Comparison of ENCODE assay signal across 7 mouse cellular contexts in the genomic region with DNA sequence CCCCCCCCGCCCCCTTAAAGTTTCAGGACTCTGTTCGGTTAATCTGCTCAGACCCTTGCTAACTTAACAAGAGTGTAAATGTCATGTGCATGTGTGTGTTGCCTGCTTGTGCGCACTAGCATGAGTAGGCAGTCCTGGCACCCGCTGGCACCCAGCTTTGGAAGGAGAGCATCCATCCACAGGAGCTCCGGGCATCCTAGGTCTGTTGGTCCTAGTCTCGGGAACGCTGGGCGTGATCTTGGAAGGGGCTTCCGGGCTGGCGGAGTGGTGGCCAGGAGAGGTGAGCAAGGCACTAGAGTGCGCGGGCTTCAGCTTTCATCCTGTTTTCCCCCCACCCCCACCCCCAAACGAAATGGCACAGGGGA. TPM values are rescaled to one million over a fixed set of nuclear protein-coding genes. Genes with fewer than 3 reads are reported as not detected.
DNase-seq lines count a peak whose midpoint lies in the region; ATAC-seq and TF ChIP-seq lines count a peak whose summit lies in the region.

A gene (plus strand): TSS at position 144 of the 365 bp plus-strand sequence.

- peaks cover 42% of the 10 kb centered on the region for H3K4me1 ChIP-seq in G1E (ENCODE audit: insufficient read depth, low read depth, low read length)
- peaks cover 13% of the 10 kb centered on the region for H3K4me1 ChIP-seq in embryonic facial prominence, embryonic 14.5 days (ENCODE audit: control insufficient read depth, insufficient read depth, low read length)
- peaks cover 25% of the 10 kb centered on the region for H3K4me1 ChIP-seq in hindbrain, embryonic 12.5 days
- H3K4me1 ChIP-seq in lung, postnatal 0 days (ENCODE audit: insufficient read depth, low read depth, low read length), result no peaks in the 10 kb centered on the region

- H3K27me3 ChIP-seq in G1E (ENCODE audit: insufficient read depth, low read length), result no peaks in the 10 kb centered on the region
- H3K27me3 ChIP-seq in embryonic facial prominence, embryonic 14.5 days (replicated peaks; ENCODE audit: control insufficient read depth, insufficient read depth, low read length), result no peaks in the 10 kb centered on the region
- no peaks in the 10 kb centered on the region for H3K27me3 ChIP-seq in hindbrain, embryonic 12.5 days
- H3K27me3 ChIP-seq in lung, postnatal 0 days (replicated peaks; ENCODE audit: insufficient read depth, low read length), result no peaks in the 10 kb centered on the region

- peak within 1 kb of the TSS; percentile 75 for H3K4me3 ChIP-seq in G1E (ENCODE audit: low read depth, low read length)
- H3K4me3 ChIP-seq in embryonic facial prominence, embryonic 14.5 days (ENCODE audit: low read depth, low read length), result peak within 1 kb of the TSS; percentile 64
- H3K4me3 ChIP-seq in hindbrain, embryonic 12.5 days, result peak within 1 kb of the TSS; percentile 64
- H3K4me3 ChIP-seq in lung, postnatal 0 days (ENCODE audit: low read depth, low read length), result peak within 1 kb of the TSS; percentile 47

- peaks cover 3% of the 10 kb centered on the region for H3K36me3 ChIP-seq in G1E (replicated peaks)
- H3K36me3 ChIP-seq in embryonic facial prominence, embryonic 14.5 days (ENCODE audit: control insufficient read depth, insufficient read depth, low read length), result no peaks in the 10 kb centered on the region
- no peaks in the 10 kb centered on the region for H3K36me3 ChIP-seq in hindbrain, embryonic 12.5 days
- H3K36me3 ChIP-seq in lung, postnatal 0 days (ENCODE audit: insufficient read depth, low read length), result no peaks in the 10 kb centered on the region

- peak; percentile 49 for DNase-seq in G1E (ENCODE audit: low spot score)
- peak; percentile 58 for DNase-seq in adrenal gland, postnatal 10 days
- peak; percentile 60 for DNase-seq in embryonic facial prominence, embryonic 14.5 days (ENCODE audit: low spot score)
- no peak for DNase-seq in layer of hippocampus, postnatal 14 days (ENCODE audit: low spot score in 2 of 2)
- peak; percentile 59 for DNase-seq in lung, postnatal 0 days (ENCODE audit: low spot score)
- peak; percentile 29 for DNase-seq in right cerebral cortex, adult 18-20 months

- peak within 1 kb of the TSS; percentile 76 for H3K9ac ChIP-seq in embryonic facial prominence, embryonic 14.5 days (ENCODE audit: low read depth, low read length)
- peak within 1 kb of the TSS; percentile 75 for H3K9ac ChIP-seq in hindbrain, embryonic 12.5 days
- peak within 1 kb of the TSS; percentile 41 for H3K9ac ChIP-seq in lung, postnatal 0 days (replicated peaks; ENCODE audit: low read depth)

- no peak for TF ChIP-seq EP300 in lung, postnatal 0 days (IDR thresholded peaks at IDR 0.05)

- WGBS in embryonic facial prominence, embryonic 14.5 days, result 1% methylated on average over 10 of the region's 13 CpGs
- WGBS in hindbrain, embryonic 12.5 days, result under 1% methylated on average over 13 of the region's 13 CpGs
- WGBS in lung, postnatal 0 days, result under 1% methylated on average over 13 of the region's 13 CpGs

- TF ChIP-seq CTCF in G1E (IDR thresholded peaks at IDR 0.05; ENCODE audit: low read depth, low read length), result no peak
- TF ChIP-seq CTCF in lung, postnatal 0 days (IDR thresholded peaks at IDR 0.05), result no peak

- H3K27ac ChIP-seq in embryonic facial prominence, embryonic 14.5 days (replicated peaks; ENCODE audit: low read depth, low read length), result peak within 1 kb of the TSS; percentile 89
- peak within 1 kb of the TSS; percentile 94 for H3K27ac ChIP-seq in hindbrain, embryonic 12.5 days
- H3K27ac ChIP-seq in lung, postnatal 0 days (ENCODE audit: low read length), result peak within 1 kb of the TSS; percentile 63

- H3K9me3 ChIP-seq in G1E (replicated peaks), result peaks cover 5% of the 10 kb centered on the region; the same call in 1 of the 2 replicates
- no peaks in the 10 kb centered on the region for H3K9me3 ChIP-seq in embryonic facial prominence, embryonic 14.5 days (ENCODE audit: control insufficient read depth, low read length)
- no peaks in the 10 kb centered on the region for H3K9me3 ChIP-seq in hindbrain, embryonic 12.5 days (replicated peaks)
- no peaks in the 10 kb centered on the region for H3K9me3 ChIP-seq in lung, postnatal 0 days (ENCODE audit: low read length)

- peak within 1 kb of the TSS; percentile 69 for H3K4me2 ChIP-seq in embryonic facial prominence, embryonic 14.5 days (ENCODE audit: low read depth, low read length)
- peak within 1 kb of the TSS; percentile 89 for H3K4me2 ChIP-seq in hindbrain, embryonic 12.5 days (replicated peaks)
- peak within 1 kb of the TSS; percentile 91 for H3K4me2 ChIP-seq in lung, postnatal 0 days (replicated peaks; ENCODE audit: low read depth, low read length)

- ATAC-seq in G1E (ENCODE audit: extremely low read depth, insufficient number of reproducible peaks, low FRiP score, poor library complexity, severe bottlenecking), result no peak
- peak; percentile 58 for ATAC-seq in embryonic facial prominence, embryonic 14.5 days (ENCODE audit: low read depth)
- peak; percentile 72 for ATAC-seq in hindbrain, embryonic 12.5 days (ENCODE audit: low FRiP score)
- ATAC-seq in lung, postnatal 0 days, result peak; percentile 53

RNA-seq across cellular contexts. Expression of the gene that starts here (rescaled TPM):
- 14.0 and 15.9 TPM in 2 replicates for total RNA-seq in G1E (2014; fragmentation: Nextera tagmentation)
- total RNA-seq in G1E (2017), result 10.8 and 11.0 TPM in 2 replicates
- 6.0 and 7.5 TPM in 2 replicates for polyA plus RNA-seq in G1E (2012)
- total RNA-seq in adrenal gland, postnatal 10 days (2021), result 10 to 100 TPM; 19.9 to 21.0 TPM
- 19.6 and 23.2 TPM in 2 replicates for polyA plus RNA-seq in embryonic facial prominence, embryonic 14.5 days (2014; fragmentation: Nextera tagmentation; extraction: Ambion mirVana)
- 45.0 and 45.1 TPM in 2 replicates for polyA plus RNA-seq in hindbrain, embryonic 12.5 days (2016; fragmentation: Nextera tagmentation; extraction: Ambion mirVana)
- 10 to 100 TPM; 70.3 to 73.9 TPM for total RNA-seq in layer of hippocampus, postnatal 14 days (2021)
- polyA plus RNA-seq in lung, postnatal 0 days (2015; fragmentation: Nextera tagmentation; extraction: Ambion mirVana), result 58.2 and 66.2 TPM in 2 replicates

Comparison
In these comparisons a context has a peak if more than half of its experiments do, and no peak if none do; other contexts are left out.
1. DNase-seq: peak in G1E (single experiment), adrenal gland, postnatal 10 days (single experiment), embryonic facial prominence, embryonic 14.5 days (single experiment), lung, postnatal 0 days (single experiment) and right cerebral cortex, adult 18-20 months (single experiment); none in layer of hippocampus, postnatal 14 days (0 of 2).
2. Peak in every context shown above with its lines, with median percentiles within 50 percentile points of each other: H3K4me3 ChIP-seq, H3K27ac ChIP-seq, H3K4me2 ChIP-seq and H3K9ac ChIP-seq.